Mouse (Mus musculus): ENCODE measurements at regions not wholly inside any gene's neighbourhood (a gene's known extent, or its start where the extent isn't known, plus 50 kb on each side); places are given as distances from the start of the nearest gene placed in this dataset.
A peak's percentile ranks its signal among the peaks of the same experiment; 100 is the strongest.
"Not testable (repeated sequence)": the region's sequence is repeated elsewhere in the genome, so short reads cannot be mapped to it uniquely, and the experiment has no call there.

DNA sequence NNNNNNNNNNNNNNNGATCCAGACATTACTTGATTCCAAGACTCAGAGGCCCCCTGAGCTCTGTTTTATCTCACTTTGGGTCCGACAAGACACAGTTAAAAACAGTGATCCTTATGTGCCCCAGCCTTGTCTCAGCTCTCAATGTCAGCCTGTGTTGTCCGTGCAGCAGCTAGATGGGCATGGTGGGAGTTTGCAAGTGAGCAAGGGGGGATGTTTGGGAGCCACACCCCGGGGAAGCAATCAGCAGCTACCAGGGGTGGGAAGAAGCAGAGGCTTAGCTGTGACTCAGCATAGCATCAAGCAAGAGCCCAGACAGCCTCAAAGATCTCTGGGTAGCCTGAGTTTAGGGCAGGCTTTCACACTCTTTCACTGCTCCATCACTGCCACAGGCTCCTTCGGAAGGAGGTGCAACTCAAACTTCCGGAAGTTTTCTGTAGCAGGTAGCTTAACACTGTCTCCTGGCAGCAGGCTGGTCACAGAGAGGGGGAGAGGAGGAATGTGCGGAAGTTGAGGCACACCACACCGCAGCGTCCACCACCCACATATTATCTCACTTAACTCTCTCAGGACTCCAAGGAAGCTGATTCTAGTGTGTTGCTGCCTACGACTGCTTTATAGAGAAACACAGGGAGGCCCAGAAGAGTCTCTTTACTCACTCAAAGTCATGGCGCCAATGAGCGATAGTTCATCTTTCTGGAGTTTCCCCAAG, 80.2 kb upstream of the Defb33 start:
- peak; percentile 8 for DNase-seq

DNA sequence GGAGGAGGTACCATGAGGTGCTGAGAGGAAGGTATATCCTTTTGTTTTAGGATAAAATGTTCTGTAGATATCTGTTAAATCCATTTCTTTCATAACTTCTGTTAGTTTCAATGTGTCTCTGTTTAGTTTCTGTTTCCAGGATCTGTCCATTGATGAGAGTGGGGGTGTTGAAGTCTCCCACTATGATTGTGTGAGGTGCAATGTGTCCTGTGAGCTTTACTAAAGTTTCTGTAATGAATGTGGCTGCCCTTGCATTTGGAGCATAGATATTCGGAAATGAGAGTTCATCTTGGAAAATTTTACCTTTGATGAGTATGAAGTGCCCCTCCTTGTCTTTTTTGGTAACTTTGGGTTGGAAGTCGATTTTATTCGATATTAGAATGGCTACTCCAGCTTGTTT, 79.0 kb upstream of the Defb33 start:
- DNase-seq, result peak; percentile 4

DNA sequence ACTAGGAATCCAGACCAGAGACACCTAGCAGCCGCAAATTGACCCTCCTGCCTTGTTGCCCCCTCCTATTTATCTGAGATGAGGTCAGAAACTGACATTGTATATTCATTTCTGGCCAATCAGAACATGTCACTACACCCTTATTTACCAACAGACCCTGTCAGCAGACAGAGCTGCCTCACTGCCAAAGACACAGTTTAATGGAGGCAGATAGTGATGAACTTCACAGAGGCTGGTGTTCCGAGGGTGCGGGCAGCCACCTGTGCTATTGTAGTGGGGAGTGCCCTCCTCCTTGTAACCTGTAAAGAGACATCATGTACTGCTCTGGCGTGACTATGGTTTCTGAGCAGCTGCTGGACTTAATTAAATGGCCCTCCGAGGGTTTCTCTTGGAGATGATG, 70.0 kb upstream of the Defb33 start:
- DNase-seq, result peak; percentile 24

DNA sequence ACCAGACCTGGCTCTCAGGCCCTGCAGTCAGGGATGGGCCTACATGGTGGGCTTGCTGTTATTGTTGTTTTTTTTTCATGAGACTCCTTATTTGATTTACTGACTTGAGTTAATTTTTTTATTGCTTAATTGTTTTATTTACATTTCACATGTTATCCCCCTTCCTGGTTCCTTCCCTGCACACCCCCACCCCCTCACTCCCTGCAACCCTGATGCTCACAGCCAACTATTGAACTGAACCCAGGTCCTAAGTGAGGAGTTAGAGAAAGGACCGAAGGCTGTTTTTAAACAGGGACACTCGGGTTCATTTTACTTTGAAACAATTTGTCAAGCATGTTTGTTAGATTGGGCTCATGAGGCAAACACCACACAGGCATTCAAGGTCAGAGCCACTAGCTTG, 69.2 kb upstream of the Defb33 start:
- DNase-seq, result peak; percentile 35

DNA sequence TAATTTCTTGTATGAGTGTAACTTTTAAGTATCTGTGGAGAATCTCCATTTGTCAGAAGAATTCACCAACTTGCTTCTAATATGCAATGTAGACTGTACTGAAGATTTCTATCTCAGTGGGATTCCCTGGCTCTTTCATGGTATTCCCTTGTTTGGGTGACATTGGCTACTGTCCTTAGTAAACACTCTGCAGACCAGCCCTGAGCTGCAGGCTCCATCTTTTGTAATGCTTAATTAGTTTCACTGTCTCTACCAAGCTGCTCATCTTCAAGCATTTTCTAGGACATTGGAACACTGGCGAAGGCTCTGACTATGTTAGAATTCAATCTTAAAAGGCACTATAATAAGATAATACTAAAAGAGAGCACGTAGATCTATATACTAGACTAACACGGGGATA, 53.0 kb upstream of the Defb33 start:
- not testable (repeated sequence) for DNase-seq

Data from kidney, postnatal 10 days (tissue).